Mouse (Mus musculus) G1E (cell line): Measurements from ENCODE around the gene Bcar1.

Source experiments
- CTCF ChIP-seq: IDR thresholded peaks from 2 replicates; pipeline ENCODE4 v1.5.1; 2012; ENCODE audit warnings: low read depth, low read length, inconsistent platforms, mixed read lengths
- TAL1 ChIP-seq: conservative IDR thresholded peaks from 2 replicates; pipeline ENCODE4 v1.6.1; 2012; ENCODE audit warnings: low read depth, low read length, inconsistent platforms, mixed read lengths

DNA sequence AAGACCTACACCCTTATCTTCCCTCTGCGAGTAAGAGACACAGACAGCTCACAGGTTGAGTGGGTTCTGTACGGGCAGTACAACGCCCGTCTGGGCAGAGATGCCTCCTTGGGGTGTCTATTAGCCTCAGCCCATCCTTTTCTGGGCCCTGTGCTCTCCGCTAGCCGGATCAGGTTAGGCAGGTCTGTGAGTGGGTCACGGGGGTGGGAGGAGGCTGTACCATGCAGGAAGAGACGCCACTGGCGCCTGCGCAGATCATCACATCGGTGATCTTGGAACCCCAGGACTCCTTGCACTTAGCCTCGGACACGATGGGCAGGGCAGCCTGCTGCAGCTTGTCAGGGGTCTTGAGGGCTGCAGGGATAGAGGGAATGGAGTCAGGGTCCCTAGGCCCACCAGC, 56.7 kb downstream of the Bcar1 start:
- TF ChIP-seq TAL1 (no peak), CTCF (no peak)
